Mouse (Mus musculus) heart, postnatal 0 days (tissue): ENCODE data around the gene Milr1.

ENCODE experiments used
- CTCF ChIP-seq: IDR thresholded peaks from 2 replicates; pipeline ENCODE4 v1.5.1; 2016; ENCODE audit warnings: antibody characterized with exemption, control low read depth, low read depth
- EP300 ChIP-seq: IDR thresholded peaks from 2 replicates; pipeline ENCODE4 v1.6.1; 2016; ENCODE audit warnings: antibody characterized with exemption, low read depth

GRCm38 (mm10) chr11:106795679-106796078 lies 44.7 kb downstream of the Milr1 start:
- TF ChIP-seq EP300 = no peak
- no peak for TF ChIP-seq CTCF
